Mouse (Mus musculus) neural tube, embryonic 10.5 days (tissue): Measurements from ENCODE around the gene Ptpn1.

Experiments used
- DNase-seq: peaks from one replicate; pipeline ENCODE4 v3.0.0-alpha.2; 2017; ENCODE audit warnings: low spot score; ENCODE audit errors: extremely low spot score

The Ptpn1 gene

GRCm38 (mm10) chr2:167945451-167945850 is 13.6 kb downstream of the Ptpn1 start:
- no peak for DNase-seq

- DNase-seq: no peak
These were observed 15.4 kb downstream of the Ptpn1 start for GRCm38 (mm10) chr2:167947251-167947650.

- DNase-seq: no peak
These were observed 16.2 kb downstream of the Ptpn1 start for GRCm38 (mm10) chr2:167948047-167948446.

- no peak for DNase-seq
These were observed 16.7 kb downstream of the Ptpn1 start for GRCm38 (mm10) chr2:167948557-167948956.

GRCm38 (mm10) chr2:167949250-167949649 is 17.4 kb downstream of the Ptpn1 start:
- no peak for DNase-seq

- no peak for DNase-seq
These were observed 18.0 kb downstream of the Ptpn1 start for GRCm38 (mm10) chr2:167949808-167950207.

- DNase-seq: no peak
These were observed 18.8 kb downstream of the Ptpn1 start for GRCm38 (mm10) chr2:167950681-167951080.

- no peak for DNase-seq
These were observed 19.7 kb downstream of the Ptpn1 start for GRCm38 (mm10) chr2:167951301-167952211.

GRCm38 (mm10) chr2:167953819-167954218 is 22.0 kb downstream of the Ptpn1 start:
- no peak for DNase-seq

- DNase-seq: no peak
These were observed 23.1 kb downstream of the Ptpn1 start for GRCm38 (mm10) chr2:167954928-167955327.

- no peak for DNase-seq
These were observed 25.7 kb downstream of the Ptpn1 start for GRCm38 (mm10) chr2:167957539-167957938.

GRCm38 (mm10) chr2:167958082-167958788 is 26.4 kb downstream of the Ptpn1 start:
- no peak for DNase-seq

- DNase-seq: no peak
These were observed 27.0 kb downstream of the Ptpn1 start for GRCm38 (mm10) chr2:167958843-167959242.

GRCm38 (mm10) chr2:167959384-167959911 is 27.6 kb downstream of the Ptpn1 start:
- DNase-seq: no peak

- DNase-seq: no peak
These were observed 28.1 kb downstream of the Ptpn1 start for GRCm38 (mm10) chr2:167959996-167960395.

GRCm38 (mm10) chr2:167960584-167960983 is 28.7 kb downstream of the Ptpn1 start:
- DNase-seq: no peak

GRCm38 (mm10) chr2:167962347-167962746 is 30.5 kb downstream of the Ptpn1 start:
- DNase-seq: no peak

- DNase-seq: no peak
These were observed 31.3 kb downstream of the Ptpn1 start for GRCm38 (mm10) chr2:167963176-167963575.

GRCm38 (mm10) chr2:167963778-167964300 is 32.0 kb downstream of the Ptpn1 start:
- no peak for DNase-seq

GRCm38 (mm10) chr2:167964320-167964719 is 32.5 kb downstream of the Ptpn1 start:
- DNase-seq: no peak

GRCm38 (mm10) chr2:167965911-167966310 is 34.1 kb downstream of the Ptpn1 start:
- DNase-seq: no peak

GRCm38 (mm10) chr2:167968504-167968903 is 36.6 kb downstream of the Ptpn1 start:
- no peak for DNase-seq
